Mouse (Mus musculus): ENCODE measurements around the gene Pctp. TPM values are rescaled to one million over a fixed set of nuclear protein-coding genes. Genes with fewer than 3 reads are reported as not detected.

The Pctp gene
- polyA plus RNA-seq, 2 experiments = 4.3 to 5.1 TPM

DNA sequence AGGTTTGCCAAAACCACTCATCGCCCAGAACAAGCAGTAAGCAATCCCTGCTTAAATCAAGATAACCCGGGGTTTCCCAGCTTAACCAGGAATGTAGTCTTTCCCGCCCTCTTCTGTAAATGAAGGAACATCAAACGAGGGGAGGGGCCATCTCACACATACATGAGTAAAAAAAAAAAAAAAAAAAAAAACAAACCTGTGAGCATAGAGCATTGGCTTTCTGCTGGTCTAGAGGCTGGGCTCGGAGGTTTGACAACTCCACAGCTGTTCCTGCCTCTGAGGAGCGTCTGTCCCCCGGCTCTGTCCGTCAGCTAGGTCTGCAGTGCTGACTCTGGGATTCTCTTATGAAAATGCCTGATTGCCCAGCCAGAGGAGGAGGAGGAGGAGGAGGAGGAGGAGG lies 30.1 kb upstream of the Pctp start:
- Histone ChIP-seq H3K9ac (replicated peaks) (no peak overlapping the region), H3K4me1 (replicated peaks; ENCODE audit: control insufficient read depth in 2 of 2, insufficient read depth in 2 of 2, low read length in 1 of 2) (peaks cover 0 to 2% of the 10 kb centered on the region in 2 experiments; a peak in 1 of 4 replicates), H3K36me3 (replicated peaks; ENCODE audit: control insufficient read depth, insufficient read depth, low read depth) (no peaks in the 10 kb centered on the region), H3K27me3 (ENCODE audit: control insufficient read depth, insufficient read depth, low read length) (no peaks in the 10 kb centered on the region; the same call in none of the 2 replicates), H3K4me3 (ENCODE audit: insufficient read depth in 1 of 2, low read depth in 2 of 2, low read length in 2 of 2) (no peak overlapping the region), H3K4me2 (ENCODE audit: low read depth) (no peak overlapping the region), H3K9me3 (ENCODE audit: control insufficient read depth, low read length) (no peaks in the 10 kb centered on the region), H3K27ac (no peak overlapping the region)
- no peak for TF ChIP-seq CTCF (IDR thresholded peaks at IDR 0.05; ENCODE audit: low read depth)
- no peak for TF ChIP-seq EP300 (IDR thresholded peaks at IDR 0.05; ENCODE audit: low read depth)
- ATAC-seq (ENCODE audit: insufficient read depth) = no peak
- 15% methylated on average over 8 of the region's 8 CpGs for WGBS (ENCODE audit: insufficient replicate concordance)
- DNase-seq (ENCODE audit: low read depth in 3 of 3, low spot score in 3 of 3) = no peak

DNA sequence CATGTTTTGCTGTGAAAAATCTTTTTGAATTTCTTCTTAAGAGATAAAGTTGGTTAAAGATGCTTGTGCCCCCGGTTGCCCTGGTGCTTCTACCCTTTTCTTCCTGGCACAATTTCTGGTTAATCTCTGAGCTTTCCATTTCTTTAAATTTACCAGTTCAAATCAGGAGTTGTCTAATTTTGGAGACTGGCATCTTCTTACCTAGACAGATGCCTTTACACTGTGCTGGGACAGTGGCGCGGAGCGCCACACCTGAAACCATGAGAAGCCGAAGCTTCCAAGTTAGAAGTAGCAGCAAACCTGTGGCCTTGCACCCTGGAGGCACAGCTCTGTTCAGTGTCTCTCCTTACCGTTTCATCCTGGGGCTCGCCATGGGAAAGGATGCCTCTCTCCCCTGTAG lies 28.4 kb upstream of the Pctp start:
- DNase-seq (ENCODE audit: low read depth in 3 of 3, low spot score in 3 of 3) (no peak), ATAC-seq (ENCODE audit: insufficient read depth) (no peak)
- 33% methylated on average over 7 of the region's 7 CpGs for WGBS (ENCODE audit: insufficient replicate concordance)
- Histone ChIP-seq H3K4me3 (ENCODE audit: insufficient read depth in 1 of 2, low read depth in 2 of 2, low read length in 2 of 2) (no peak overlapping the region), H3K27me3 (ENCODE audit: control insufficient read depth, insufficient read depth, low read length) (no peaks in the 10 kb centered on the region; the same call in none of the 2 replicates), H3K4me1 (replicated peaks; ENCODE audit: control insufficient read depth in 2 of 2, insufficient read depth in 2 of 2, low read length in 1 of 2) (peaks cover 0 to 2% of the 10 kb centered on the region in 2 experiments; a peak in 1 of 4 replicates), H3K4me2 (ENCODE audit: low read depth) (no peak overlapping the region), H3K27ac (no peak overlapping the region), H3K36me3 (replicated peaks; ENCODE audit: control insufficient read depth, insufficient read depth, low read depth) (no peaks in the 10 kb centered on the region), H3K9ac (replicated peaks) (no peak overlapping the region), H3K9me3 (ENCODE audit: control insufficient read depth, low read length) (no peaks in the 10 kb centered on the region)
- no peak for TF ChIP-seq CTCF (IDR thresholded peaks at IDR 0.05; ENCODE audit: low read depth)
- no peak for TF ChIP-seq EP300 (IDR thresholded peaks at IDR 0.05; ENCODE audit: low read depth)

DNA sequence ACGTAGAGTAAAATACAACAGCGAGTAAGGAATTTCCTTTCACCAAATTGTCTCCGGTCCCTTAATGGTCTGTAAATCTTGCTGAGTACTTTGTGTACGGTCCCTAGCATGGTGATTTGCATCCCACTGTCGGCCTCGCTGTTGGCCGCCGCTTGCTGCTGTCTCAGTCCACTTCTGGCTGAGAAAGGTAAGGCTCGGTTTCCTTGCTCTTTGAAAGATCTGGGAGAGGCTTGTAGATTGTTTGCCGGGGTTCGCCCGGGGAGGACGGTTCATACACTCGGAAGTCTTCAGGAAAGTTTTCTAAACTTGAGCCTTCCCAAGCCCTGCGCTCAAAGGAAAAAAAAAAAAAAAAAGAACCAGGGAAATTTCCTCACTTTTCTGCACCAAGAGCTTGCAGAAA lies 27.9 kb upstream of the Pctp start:
- WGBS (ENCODE audit: insufficient replicate concordance) = 1% methylated on average over 15 of the region's 15 CpGs
- H3K9me3 ChIP-seq (ENCODE audit: control insufficient read depth, low read length) = no peaks in the 10 kb centered on the region
- H3K27ac ChIP-seq = no peak overlapping the region
- H3K9ac ChIP-seq (replicated peaks) = no peak overlapping the region
- H3K4me2 ChIP-seq (ENCODE audit: low read depth) = peak overlapping the region; percentile 22; the same call in 1 of the 2 replicates
- TF ChIP-seq EP300 (IDR thresholded peaks at IDR 0.05; ENCODE audit: low read depth) (no peak), CTCF (IDR thresholded peaks at IDR 0.05; ENCODE audit: low read depth) (no peak)
- H3K4me3 ChIP-seq (ENCODE audit: insufficient read depth in 1 of 2, low read depth in 2 of 2, low read length in 2 of 2) = 0 out of 4 replicates have a peak overlapping the region, but pooled peaks of 1 of the 2 experiments have one; percentile 8
- no peaks in the 10 kb centered on the region; the same call in none of the 2 replicates for H3K27me3 ChIP-seq (ENCODE audit: control insufficient read depth, insufficient read depth, low read length)
- ATAC-seq (ENCODE audit: insufficient read depth) (no peak), DNase-seq (ENCODE audit: low read depth in 3 of 3, low spot score in 3 of 3) (no peak)
- H3K36me3 ChIP-seq (replicated peaks; ENCODE audit: control insufficient read depth, insufficient read depth, low read depth) = no peaks in the 10 kb centered on the region
- peaks cover 0 to 5% of the 10 kb centered on the region in 2 experiments; a peak in 1 of 4 replicates for H3K4me1 ChIP-seq (replicated peaks; ENCODE audit: control insufficient read depth in 2 of 2, insufficient read depth in 2 of 2, low read length in 1 of 2)

DNA sequence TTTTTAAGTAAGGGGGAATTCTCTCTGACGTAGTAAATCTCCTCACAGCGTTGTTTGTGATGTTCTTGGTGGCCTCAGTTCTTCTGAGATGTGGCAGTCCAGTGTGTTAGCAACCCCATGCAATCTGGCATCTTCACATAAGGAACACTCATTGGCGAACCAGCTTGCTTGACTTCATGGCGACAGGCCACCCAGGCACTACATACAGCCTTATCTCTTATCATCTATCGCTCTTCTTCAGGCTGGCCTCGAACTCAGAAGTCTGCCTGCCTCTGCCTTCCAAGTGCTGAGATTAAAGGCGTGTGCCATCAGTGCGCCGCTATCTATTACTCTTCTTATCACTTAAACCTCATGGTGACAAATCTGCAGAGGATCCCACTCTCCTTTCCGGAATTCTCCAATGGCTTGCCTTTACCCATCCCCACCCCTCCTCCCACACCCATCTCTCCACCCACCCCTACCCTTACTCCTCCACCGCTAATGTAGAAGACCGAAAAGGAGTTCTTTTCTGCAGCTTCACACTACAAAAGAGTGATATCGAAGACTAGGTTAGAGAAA lies 27.2 kb upstream of the Pctp start, which contains the start of gene Tmem100:
TSS of gene Tmem100 (plus strand) at position 508 of the 558 bp plus-strand sequence.
- Histone ChIP-seq H3K4me2 (ENCODE audit: low read depth) (peak within 1 kb of the TSS; percentile 22), H3K9ac (replicated peaks) (no peak within 1 kb of the TSS), H3K27me3 (ENCODE audit: control insufficient read depth, insufficient read depth, low read length) (no peaks in the 10 kb centered on the region; the same call in none of the 2 replicates), H3K4me3 (ENCODE audit: insufficient read depth in 1 of 2, low read depth in 2 of 2, low read length in 2 of 2) (0 out of 4 replicates have a peak within 1 kb of the TSS, but pooled peaks of 1 of the 2 experiments have one; percentile 8), H3K36me3 (replicated peaks; ENCODE audit: control insufficient read depth, insufficient read depth, low read depth) (no peaks in the 10 kb centered on the region), H3K9me3 (ENCODE audit: control insufficient read depth, low read length) (no peaks in the 10 kb centered on the region), H3K27ac (no peak within 1 kb of the TSS), H3K4me1 (replicated peaks; ENCODE audit: control insufficient read depth in 2 of 2, insufficient read depth in 2 of 2, low read length in 1 of 2) (peaks cover 0 to 5% of the 10 kb centered on the region in 2 experiments; a peak in 1 of 4 replicates)
- ATAC-seq (ENCODE audit: insufficient read depth) (no peak), DNase-seq (ENCODE audit: low read depth in 3 of 3, low spot score in 3 of 3) (no peak)
- WGBS (ENCODE audit: insufficient replicate concordance) = 22% methylated on average over 13 of the region's 13 CpGs
- TF ChIP-seq CTCF (IDR thresholded peaks at IDR 0.05; ENCODE audit: low read depth) = no peak
- no peak for TF ChIP-seq EP300 (IDR thresholded peaks at IDR 0.05; ENCODE audit: low read depth)

DNA sequence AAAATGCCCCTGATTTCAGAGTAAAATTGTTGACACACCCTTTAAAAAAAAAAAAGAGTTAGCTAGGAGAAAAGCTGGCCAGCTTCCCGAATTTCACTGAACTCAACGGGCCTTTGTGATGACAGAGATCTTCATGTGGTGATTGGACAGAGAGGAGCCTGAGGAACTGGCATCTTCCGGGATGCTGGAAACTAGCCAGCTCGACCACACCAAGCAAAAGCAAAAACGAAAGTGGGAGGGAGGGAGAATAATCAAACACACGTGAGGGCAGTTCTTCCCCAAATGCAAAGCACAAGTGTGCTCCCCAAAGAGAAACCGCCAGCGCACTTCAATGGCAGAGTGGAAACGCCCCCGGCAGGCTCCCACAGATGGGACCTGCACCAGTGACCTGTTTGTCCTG lies 26.7 kb upstream of the Pctp start:
- Histone ChIP-seq H3K4me1 (replicated peaks; ENCODE audit: control insufficient read depth in 2 of 2, insufficient read depth in 2 of 2, low read length in 1 of 2) (peaks cover 0 to 5% of the 10 kb centered on the region in 2 experiments; a peak in 1 of 4 replicates), H3K27ac (no peak overlapping the region), H3K4me2 (ENCODE audit: low read depth) (no peak overlapping the region; the same call in 1 of the 2 replicates), H3K4me3 (ENCODE audit: insufficient read depth in 1 of 2, low read depth in 2 of 2, low read length in 2 of 2) (no peak overlapping the region), H3K27me3 (ENCODE audit: control insufficient read depth, insufficient read depth, low read length) (no peaks in the 10 kb centered on the region; the same call in none of the 2 replicates), H3K9ac (replicated peaks) (no peak overlapping the region), H3K9me3 (ENCODE audit: control insufficient read depth, low read length) (no peaks in the 10 kb centered on the region), H3K36me3 (replicated peaks; ENCODE audit: control insufficient read depth, insufficient read depth, low read depth) (no peaks in the 10 kb centered on the region)
- 37% methylated on average over 10 of the region's 10 CpGs for WGBS (ENCODE audit: insufficient replicate concordance)
- DNase-seq (ENCODE audit: low read depth in 3 of 3, low spot score in 3 of 3) = no peak
- ATAC-seq (ENCODE audit: insufficient read depth) = no peak
- TF ChIP-seq EP300 (IDR thresholded peaks at IDR 0.05; ENCODE audit: low read depth) (no peak), CTCF (IDR thresholded peaks at IDR 0.05; ENCODE audit: low read depth) (no peak)

Data from liver, embryonic 14.5 days (tissue).